In genomic region chr8:64777925-64778324, GRCm38 (mm10) we compare ENCODE assay signal across 12 mouse cellular contexts. TPM values are rescaled to one million over a fixed set of nuclear protein-coding genes. Genes with fewer than 3 reads are reported as not detected.
A peak's percentile ranks its signal among the peaks of the same experiment; 100 is the strongest.
DNase-seq lines count a peak whose midpoint lies in the region; ATAC-seq and TF ChIP-seq lines count a peak whose summit lies in the region.
"Had no signal": no experiment of that assay in that cellular context is flagged by ENCODE, and none has a peak within 500 bp of the region (broad histone marks: within the 10 kb centered on the region; RNA-seq: fewer than 3 reads in every experiment).

No protein-coding gene starts in this region.

- DNase-seq in adrenal gland, adult 2 months = peak; percentile 32
- no peak for DNase-seq in adrenal gland, adult 8-10 months
- DNase-seq in kidney, postnatal 4 days = peak; percentile 22 to 43
- no peak for DNase-seq in thymus, postnatal 0 days (ENCODE audit: low spot score)
- no peak for DNase-seq in left cerebral cortex, postnatal 10 days (ENCODE audit: extremely low spot score in 1 of 2, low spot score in 2 of 2)
- DNase-seq: layer of hippocampus, adult 9-11 months; right cerebral cortex, adult 18-20 months had no signal

- no peaks in the 10 kb centered on the region for H3K4me1 ChIP-seq in kidney, embryonic 16.5 days (ENCODE audit: insufficient read depth, low read length)
- no peaks in the 10 kb centered on the region for H3K4me1 ChIP-seq in kidney, embryonic 14.5 days (ENCODE audit: control insufficient read depth, insufficient read depth, low read length)
- peaks cover 29% of the 10 kb centered on the region for H3K4me1 ChIP-seq in E14TG2a.4 (replicated peaks; ENCODE audit: low read depth, low read length)

- no peak overlapping the region for H3K4me3 ChIP-seq in kidney, embryonic 16.5 days (ENCODE audit: low read length)
- H3K4me3 ChIP-seq in kidney, embryonic 14.5 days (ENCODE audit: low read length) = no peak overlapping the region
- H3K4me3 ChIP-seq in E14TG2a.4 (replicated peaks; ENCODE audit: low read length) = peak overlapping the region; percentile 48

- 0 out of 2 replicates have a peak, but pooled peaks cover 3% of the 10 kb centered on the region for H3K36me3 ChIP-seq in kidney, embryonic 16.5 days (ENCODE audit: insufficient read depth, low read length)
- H3K36me3 ChIP-seq in kidney, embryonic 14.5 days (ENCODE audit: control insufficient read depth, insufficient read depth, low read length) = 0 out of 2 replicates have a peak, but pooled peaks cover 2% of the 10 kb centered on the region
- peaks cover 8% of the 10 kb centered on the region for H3K36me3 ChIP-seq in E14TG2a.4 (ENCODE audit: insufficient read depth, low read length)

- TF ChIP-seq CTCF in E14TG2a.4 (conservative IDR thresholded peaks at IDR 0.05; ENCODE audit: low read length) = 0 out of 2 replicates have a peak, but pooled peaks have one; percentile 3

- H3K9me3 ChIP-seq in kidney, embryonic 16.5 days (ENCODE audit: low read length) = no peaks in the 10 kb centered on the region
- H3K9me3 ChIP-seq in kidney, embryonic 14.5 days (ENCODE audit: control insufficient read depth, low read length) = no peaks in the 10 kb centered on the region
- H3K9me3 ChIP-seq in E14TG2a.4 (ENCODE audit: low read length) = no peaks in the 10 kb centered on the region

- no peak overlapping the region for H3K9ac ChIP-seq in kidney, embryonic 16.5 days (replicated peaks; ENCODE audit: low read length)
- no peak overlapping the region for H3K9ac ChIP-seq in kidney, embryonic 14.5 days (ENCODE audit: low read depth, low read length)

- no peaks in the 10 kb centered on the region for H3K27me3 ChIP-seq in kidney, embryonic 16.5 days (ENCODE audit: insufficient read depth, low read length)
- no peaks in the 10 kb centered on the region for H3K27me3 ChIP-seq in kidney, embryonic 14.5 days (ENCODE audit: control insufficient read depth, insufficient read depth, low read length)
- H3K27me3 ChIP-seq in E14TG2a.4 (ENCODE audit: insufficient read depth, low read length) = no peaks in the 10 kb centered on the region

- 66% methylated on average over 9 of the region's 9 CpGs for WGBS in kidney, embryonic 16.5 days
- 69% methylated on average over 9 of the region's 9 CpGs for WGBS in kidney, embryonic 14.5 days

- H3K4me2 ChIP-seq in kidney, embryonic 16.5 days (replicated peaks; ENCODE audit: low read depth, low read length) = no peak overlapping the region
- no peak overlapping the region for H3K4me2 ChIP-seq in kidney, embryonic 14.5 days (replicated peaks; ENCODE audit: low read depth, low read length)
- H3K4me2 ChIP-seq: heart, embryonic 11.5 days had no signal

- intact Hi-C loops in left cerebral cortex, postnatal 10 days (cut with DNase I) = no loop called here

- ATAC-seq in kidney, embryonic 16.5 days (ENCODE audit: low FRiP score, low TSS enrichment) = peak; percentile 70
- no peak for ATAC-seq in kidney, embryonic 14.5 days (ENCODE audit: low FRiP score, low TSS enrichment)

- H3K27ac ChIP-seq in kidney, embryonic 16.5 days (ENCODE audit: low read length) = no peak overlapping the region
- H3K27ac ChIP-seq in kidney, embryonic 14.5 days (ENCODE audit: low read depth, low read length) = no peak overlapping the region
- H3K27ac ChIP-seq: macrophage had no signal

RNA-seq across cellular contexts. Expression of gene Msmo1, which starts 44.3 kb away (rescaled TPM):
- 100 to 1,000 TPM; 213 to 344 TPM for total RNA-seq in adrenal gland, adult 2 months (2021)
- 19.4 and 34.0 TPM in 2 replicates for polyA plus RNA-seq in adrenal gland, adult 2 months (2012; rRNA removed)
- total RNA-seq in adrenal gland, adult 8-10 months (2022) = 100 to 1,000 TPM; 191 to 284 (median 277) TPM
- polyA plus RNA-seq in kidney, embryonic 16.5 days (2015; fragmentation: Nextera tagmentation; extraction: Ambion mirVana) = 73.8 and 82.0 TPM in 2 replicates
- 91.6 and 116 TPM in 2 replicates for polyA plus RNA-seq in kidney, embryonic 14.5 days (2014; fragmentation: Nextera tagmentation; extraction: Ambion mirVana)
- 58.5 and 62.0 TPM in 2 replicates for polyA plus RNA-seq in thymus, postnatal 0 days (2015; fragmentation: Nextera tagmentation; extraction: Ambion mirVana)
- total RNA-seq in left cerebral cortex, postnatal 10 days (2021) = 100 to 1,000 TPM; 118 to 119 TPM

Comparison
In these comparisons a context has a peak if more than half of its experiments do, and no peak if none do; other contexts are left out.
1. DNase-seq: peak in adrenal gland, adult 2 months (single experiment) and kidney, postnatal 4 days (2 of 2); none in adrenal gland, adult 8-10 months (single experiment), thymus, postnatal 0 days (single experiment) and left cerebral cortex, postnatal 10 days (0 of 2).